Mouse (Mus musculus): ENCODE measurements around the gene Mrpl12.

- TF ChIP-seq CTCF (IDR thresholded peaks at IDR 0.05; ENCODE audit: low read depth, low read length) (no peak), POLR2A (IDR thresholded peaks at IDR 0.05; ENCODE audit: extremely low read depth, insufficient read depth, low read length) (no peak)
These were observed 6.1 kb downstream of the Mrpl12 start for GRCm38 (mm10) chr11:120490291-120491046.
